Mouse (Mus musculus): ENCODE data around the gene Ccl5.

DNA sequence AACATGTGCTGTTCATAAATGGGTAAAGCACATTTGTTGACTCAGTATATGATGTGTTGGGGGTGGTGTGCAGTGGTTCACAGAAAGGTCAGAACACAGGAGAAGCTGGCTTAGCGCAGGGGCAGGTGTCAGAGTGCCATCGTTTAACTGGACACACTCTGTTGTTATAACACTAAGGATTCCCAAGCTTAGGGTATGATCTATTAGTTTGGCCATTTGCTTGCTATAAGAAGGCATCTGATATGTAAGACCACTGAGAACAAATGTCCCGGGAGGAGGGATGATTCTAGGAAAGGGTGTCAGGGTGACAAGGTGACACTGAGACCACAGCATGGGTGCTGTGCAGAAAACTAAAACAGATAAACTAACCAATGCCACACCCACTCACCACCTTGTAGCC lies 6.5 kb upstream of the Ccl5 start:
- no peak for TF ChIP-seq CTCF (IDR thresholded peaks at IDR 0.05; ENCODE audit: extremely low read depth, insufficient read length, insufficient replicate concordance, low read depth, low read length)
- TF ChIP-seq POLR2A (IDR thresholded peaks at IDR 0.05; ENCODE audit: low read depth, low read length), result no peak
